Mouse (Mus musculus): ENCODE results near the gene Crip1.

DNA sequence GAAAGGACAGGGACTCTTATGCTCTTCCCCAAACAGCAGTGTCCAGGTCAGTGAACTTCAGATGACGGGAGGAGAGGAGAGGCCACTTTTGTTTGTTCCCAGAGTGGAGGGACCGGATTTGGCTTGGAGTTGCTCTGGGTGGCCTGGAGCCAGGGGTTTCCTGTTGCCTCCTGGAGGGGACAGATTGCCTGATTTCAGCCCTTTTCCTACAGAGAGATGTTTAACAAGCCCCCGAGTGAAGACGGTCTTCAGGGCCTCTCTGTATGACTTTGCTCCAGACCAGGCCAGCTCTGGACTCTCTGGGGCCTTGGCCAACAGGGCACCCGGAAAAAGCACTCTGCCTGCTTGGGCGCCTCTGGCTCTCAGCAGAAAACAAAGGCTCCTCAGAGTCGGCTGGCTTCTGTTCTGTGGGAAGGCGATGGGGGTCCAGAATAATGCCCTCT lies 4.6 kb upstream of the Crip1 start:
- TF ChIP-seq CTCF (conservative IDR thresholded peaks at IDR 0.05; ENCODE audit: low read length) (no peak), POU5F1 (IDR thresholded peaks at IDR 0.05; ENCODE audit: borderline replicate concordance, low read length) (no peak), NANOG (IDR thresholded peaks at IDR 0.05; ENCODE audit: borderline replicate concordance, low read length) (no peak)

Data from E14TG2a.4 (cell line).